Mouse (Mus musculus) megakaryocyte progenitor cell, adult 5-6 weeks (primary cell): ENCODE measurements around the gene Tmem62. TPM values are rescaled to one million over a fixed set of nuclear protein-coding genes. Genes with fewer than 3 reads are reported as not detected.
"Not testable (repeated sequence)": the region's sequence is repeated elsewhere in the genome, so short reads cannot be mapped to it uniquely, and the experiment has no call there.

Experiments used
- ATAC-seq: replicated peaks from 2 replicates; pipeline ENCODE4 v1.8.0; 2016; ENCODE audit warnings: mild to moderate bottlenecking, moderate TSS enrichment, inconsistent platforms; ENCODE audit not compliant: poor library complexity
- total RNA-seq, 2 experiments: library from RNA; stranded (forward) in 1 of 2; stranded (reverse) in 1 of 2; fragments of 157-497, 149-512 nt in 1 of 2; fragments of 200-1000 nt in 1 of 2; gene quantifications; 2 replicates each; pipeline versions ENCODE4 v1.2.3 to v1.2.4; 2015 to 2017

The Tmem62 gene
- total RNA-seq (2015) (4.2 and 4.3 TPM in 2 replicates), total RNA-seq (2017) (6.4 and 12.4 TPM in 2 replicates)

DNA sequence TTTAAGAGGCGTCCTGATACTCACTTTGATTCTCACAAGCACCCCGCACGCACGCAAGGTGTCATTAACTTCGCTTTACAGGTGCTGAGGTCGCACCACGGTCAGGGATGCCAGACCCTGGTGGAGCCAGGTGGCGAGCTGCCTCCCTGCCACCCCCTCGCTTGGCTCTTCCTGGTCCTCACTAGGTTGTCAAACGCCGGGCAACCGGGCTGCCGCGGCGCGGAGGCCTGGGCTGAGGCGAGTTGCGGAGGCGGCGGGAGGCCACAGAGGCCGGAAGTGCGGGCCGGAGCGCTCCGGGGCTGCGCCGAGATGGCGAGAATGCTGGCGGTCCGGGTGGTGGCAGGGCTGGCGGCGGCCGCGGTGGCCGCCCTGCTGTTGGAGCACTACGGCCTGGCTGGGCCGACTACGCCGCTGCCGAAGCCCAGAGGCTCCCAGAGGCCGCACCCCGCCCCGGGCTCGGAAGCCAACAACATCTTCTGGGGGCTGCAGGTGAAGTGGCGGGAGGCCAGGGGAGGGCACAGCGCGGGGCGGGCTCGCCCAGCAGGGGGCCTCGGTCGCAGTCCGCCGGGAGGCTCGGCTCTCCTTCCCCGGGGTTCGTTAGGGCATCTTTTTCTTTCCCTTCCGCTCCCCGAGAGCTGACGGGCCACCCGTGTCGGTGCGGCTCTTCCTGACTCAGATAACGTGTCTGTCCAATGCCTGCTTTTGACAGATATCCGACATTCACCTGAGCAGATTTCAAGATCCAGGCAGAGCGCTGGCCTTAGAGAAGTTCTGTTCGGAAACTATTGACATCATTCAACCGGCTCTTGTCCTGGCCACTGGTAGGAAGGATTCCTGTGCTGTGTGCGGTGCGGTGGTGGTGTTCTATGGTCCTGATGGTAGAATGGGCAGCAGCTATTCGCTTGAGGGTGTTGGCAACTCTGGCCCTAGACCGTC, at the start of gene Tmem62:
Gene Tmem62 (plus strand): TSS at position 28 of the 936 bp plus-strand sequence.
- ATAC-seq, result peak; percentile 72

DNA sequence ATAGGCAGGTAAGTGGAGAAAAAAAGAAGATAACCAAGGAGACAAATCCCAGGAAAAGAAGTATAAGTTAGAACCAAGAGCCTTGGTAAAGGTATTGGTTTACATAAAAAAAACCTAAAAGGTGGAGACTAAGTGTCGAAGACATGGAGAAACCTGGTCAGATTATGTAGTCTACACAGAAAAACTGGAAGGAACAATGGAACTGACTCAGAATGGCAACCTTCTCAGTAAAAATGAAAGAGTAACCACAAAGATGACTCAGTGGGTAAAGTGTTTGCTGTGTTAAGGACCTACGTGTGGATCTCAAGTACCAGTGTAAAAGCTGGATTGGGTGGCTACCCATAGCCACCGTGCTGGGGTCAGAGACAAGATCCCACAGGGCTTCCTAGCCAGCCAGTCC, 43.8 kb upstream of the Tmem62 start:
- no peak for ATAC-seq

DNA sequence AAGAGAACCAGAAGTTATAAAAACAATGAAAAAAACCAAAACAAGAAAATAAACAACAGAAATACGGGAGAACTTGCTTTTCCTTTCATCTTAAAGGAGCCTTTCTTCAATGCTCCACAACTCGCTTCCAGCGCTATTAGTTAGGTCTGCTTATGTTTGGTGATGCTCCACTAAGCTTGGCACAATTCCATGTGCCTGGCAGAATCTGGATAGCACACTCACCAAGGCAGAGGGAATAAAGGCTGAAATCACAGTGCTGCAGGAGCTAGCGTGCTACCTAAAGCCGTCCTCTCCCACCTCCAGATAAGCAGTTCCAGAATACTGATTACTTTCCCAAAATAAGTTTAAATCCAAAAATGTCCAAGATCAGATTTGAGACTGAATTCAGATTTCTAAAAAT, 25.6 kb upstream of the Tmem62 start:
- ATAC-seq, result no peak

DNA sequence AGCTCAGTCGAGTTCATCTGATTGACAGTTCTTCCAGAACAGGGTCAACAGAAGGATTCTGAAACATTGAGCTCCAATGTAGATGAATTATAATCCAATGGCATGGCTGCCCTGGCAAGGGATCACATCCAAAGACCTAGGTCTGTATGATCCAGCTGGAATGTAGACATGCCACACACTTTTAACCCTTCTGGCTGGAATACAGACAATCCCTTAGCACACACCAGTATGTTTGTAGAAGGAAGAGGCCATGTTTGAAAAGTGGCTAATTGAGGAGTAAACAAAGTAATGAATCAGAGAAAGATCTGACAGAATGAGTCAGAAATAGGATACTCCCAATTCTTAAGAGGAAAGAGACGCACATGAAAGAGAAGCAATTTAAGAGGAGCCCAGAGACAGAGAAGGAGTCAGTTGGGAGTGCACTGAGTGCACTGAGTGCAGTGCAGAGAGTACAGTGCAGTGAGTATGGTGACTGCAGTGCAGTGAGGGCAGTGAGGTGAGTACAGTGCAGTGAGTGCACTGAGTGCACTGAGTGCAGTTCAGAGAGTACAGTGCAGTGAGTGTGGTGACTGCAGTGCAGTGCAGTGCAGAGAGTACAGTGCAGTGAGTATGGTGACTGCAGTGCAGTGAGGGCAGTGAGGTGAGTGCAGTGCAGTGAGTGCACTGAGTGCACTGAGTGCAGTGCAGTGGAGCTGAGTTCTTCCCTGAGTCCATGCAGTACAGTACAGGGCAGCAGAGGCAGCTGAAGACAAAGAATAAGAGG, 24.5 kb upstream of the Tmem62 start:
- ATAC-seq, result peak; percentile 20; the same call in 1 of the 2 replicates

DNA sequence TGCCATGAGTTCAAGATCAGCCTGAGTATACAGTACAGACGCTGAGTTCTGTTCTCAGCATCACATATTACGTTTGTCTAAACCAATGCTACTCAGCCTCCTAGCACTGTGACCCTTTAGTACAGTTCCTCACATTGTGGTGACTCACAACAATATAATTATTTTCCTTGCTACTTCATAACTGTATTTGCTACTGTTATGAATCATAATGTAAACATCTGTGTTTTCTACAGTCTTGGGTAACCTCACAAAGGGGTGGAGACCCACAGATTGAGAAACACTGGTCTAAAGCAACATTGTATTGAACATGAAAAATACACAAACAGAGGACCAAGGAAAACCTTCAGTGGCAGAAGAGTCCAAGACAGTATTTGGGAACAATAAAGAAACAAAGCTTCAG, 17.5 kb upstream of the Tmem62 start:
- no peak for ATAC-seq

DNA sequence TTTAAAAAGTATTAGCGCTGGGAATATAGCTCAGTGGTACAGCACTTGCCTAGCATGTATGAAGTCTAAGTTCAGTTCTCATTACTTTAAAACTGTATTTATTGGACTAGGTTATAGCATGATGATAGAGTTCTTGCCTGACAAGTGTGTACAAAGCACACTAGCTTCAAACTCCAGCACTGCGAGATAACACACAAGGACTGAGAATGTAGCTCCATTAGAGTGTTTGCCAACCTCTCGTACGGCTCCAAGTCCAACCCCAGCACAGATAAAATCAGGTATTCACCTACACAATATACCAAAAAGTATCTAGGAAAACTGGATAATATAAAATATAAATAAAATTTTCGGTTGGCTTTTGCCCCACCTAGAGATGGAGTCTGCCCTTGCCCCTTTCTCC, 17.0 kb upstream of the Tmem62 start:
- no peak for ATAC-seq

DNA sequence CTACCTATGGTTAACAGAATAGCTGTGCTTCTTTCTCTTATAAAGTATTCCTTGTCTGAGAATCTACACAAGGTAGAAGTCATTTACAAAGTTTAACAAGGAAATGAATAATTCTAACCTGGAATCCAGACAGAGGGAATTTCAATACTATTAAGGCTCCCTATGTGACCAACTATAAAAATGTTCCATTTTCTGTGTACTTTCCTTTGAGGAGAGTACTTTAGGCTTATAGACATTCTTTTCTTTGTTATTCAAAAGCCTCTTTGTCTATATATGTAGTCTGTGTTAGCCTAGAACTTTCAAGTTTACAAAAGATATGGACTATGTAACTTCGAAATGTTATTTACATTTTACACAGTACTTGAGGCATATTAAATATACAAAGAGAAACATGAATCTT, 16.6 kb upstream of the Tmem62 start:
- no peak for ATAC-seq

DNA sequence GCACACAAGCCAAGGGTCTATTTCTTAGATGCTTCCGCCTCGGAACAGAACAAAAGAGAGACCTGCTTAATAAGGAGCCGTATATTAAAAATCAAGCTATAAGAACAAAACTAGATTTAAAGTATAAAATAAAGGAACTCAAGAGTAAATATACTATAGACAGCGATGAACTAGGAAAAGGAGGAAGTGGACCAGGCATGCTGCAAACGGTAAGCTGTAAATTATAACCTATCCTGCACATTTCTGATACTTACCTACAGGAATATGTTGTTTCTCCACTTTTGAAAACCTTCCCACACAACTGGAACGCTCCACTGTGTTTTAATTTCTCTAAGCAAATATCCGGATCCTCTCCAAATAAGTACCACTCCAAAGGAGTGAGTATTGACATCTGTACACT, 13.7 kb upstream of the Tmem62 start:
- no peak for ATAC-seq

DNA sequence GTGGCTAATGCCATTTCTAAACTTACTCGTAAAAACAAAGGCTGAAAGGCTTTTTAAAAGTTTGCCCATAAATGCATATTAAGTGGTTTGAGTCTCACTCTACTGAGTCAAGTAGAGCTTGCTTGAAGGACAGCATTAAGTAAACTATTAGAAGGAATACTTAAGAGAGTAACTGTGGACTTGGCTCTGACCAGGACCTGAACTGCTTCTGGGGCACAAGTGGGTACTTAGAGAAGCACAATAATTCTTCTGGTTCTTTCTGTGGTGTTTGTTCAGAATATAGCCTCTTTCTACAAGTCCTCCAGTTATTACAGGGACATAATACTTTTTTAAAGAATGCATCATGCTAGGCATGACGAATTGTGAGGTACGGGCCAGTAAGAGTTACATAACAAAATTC, 11.3 kb upstream of the Tmem62 start:
- no peak for ATAC-seq

DNA sequence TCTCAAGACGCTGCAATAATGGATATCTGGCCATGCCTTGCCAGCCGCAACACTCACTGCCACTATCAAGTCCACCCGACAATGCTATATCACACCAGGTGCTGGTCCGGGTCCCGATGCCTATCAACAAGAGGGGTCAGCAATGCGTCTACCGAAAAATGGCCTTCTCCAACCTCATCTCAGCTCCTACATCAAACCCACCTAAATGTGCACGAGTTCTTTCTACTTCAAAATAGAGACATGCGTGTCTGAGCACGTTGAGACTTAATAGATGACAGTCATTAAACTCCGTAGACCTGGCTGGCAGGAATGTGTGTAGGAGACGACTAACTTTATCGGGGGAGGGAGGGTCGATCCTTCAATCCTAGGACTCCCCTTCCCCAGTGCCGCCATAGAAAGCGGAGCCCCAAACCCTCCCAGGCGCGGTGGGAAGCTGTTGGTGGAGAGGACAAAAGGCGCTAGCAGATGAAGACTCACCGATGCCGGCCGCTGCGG, 6.7 kb upstream of the Tmem62 start:
- ATAC-seq, result 0 out of 2 replicates have a peak, but pooled peaks have one; percentile 19

DNA sequence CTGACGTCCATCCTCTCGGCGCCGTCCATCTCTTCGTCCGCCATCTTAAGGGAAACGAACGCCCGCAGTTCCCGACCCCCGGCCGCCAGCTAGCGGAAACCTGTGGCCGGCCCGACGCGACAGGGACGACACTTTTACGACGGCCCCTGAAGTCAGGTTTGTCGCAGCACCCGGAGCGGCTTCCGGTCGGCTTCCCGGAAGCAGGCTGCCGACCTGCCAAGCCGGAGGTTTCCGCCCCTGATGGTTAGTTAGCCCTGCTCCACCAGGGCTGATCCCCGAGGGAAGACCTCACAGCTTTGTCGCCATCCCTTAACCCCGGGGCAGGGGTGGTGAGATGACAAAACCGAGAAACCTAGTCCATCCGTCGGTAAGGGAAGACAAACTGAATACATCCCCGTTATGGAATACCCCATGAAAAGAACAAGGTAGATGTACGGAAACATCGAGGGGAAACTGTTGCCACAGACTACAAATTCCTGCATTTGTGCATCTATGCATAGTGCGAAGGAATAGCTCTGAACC, 6.2 kb upstream of the Tmem62 start, which contains the start of gene Ubr1:
Gene Ubr1 (minus strand): TSS at position 157 of the 522 bp plus-strand sequence.
- peak; percentile 97 for ATAC-seq

DNA sequence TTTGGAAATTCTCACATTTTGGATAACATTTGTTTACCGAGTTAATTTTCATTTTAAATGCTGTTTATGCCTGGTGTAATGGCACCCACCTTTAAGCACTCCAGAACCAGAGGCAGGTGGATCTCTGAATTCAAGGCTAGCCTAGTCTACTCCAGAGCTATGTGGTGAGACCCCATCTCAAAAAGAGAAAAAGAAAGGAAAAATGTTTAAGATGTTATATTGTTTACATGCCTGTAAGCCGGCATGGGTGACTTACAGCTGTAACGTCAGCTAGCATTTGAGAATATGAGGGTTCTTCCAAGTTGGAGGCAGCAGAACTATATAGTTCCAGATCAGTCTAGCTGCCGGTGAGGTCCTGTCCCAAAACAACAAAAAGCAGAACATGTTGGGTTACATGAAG, 5.1 kb upstream of the Tmem62 start:
- ATAC-seq, result no peak

DNA sequence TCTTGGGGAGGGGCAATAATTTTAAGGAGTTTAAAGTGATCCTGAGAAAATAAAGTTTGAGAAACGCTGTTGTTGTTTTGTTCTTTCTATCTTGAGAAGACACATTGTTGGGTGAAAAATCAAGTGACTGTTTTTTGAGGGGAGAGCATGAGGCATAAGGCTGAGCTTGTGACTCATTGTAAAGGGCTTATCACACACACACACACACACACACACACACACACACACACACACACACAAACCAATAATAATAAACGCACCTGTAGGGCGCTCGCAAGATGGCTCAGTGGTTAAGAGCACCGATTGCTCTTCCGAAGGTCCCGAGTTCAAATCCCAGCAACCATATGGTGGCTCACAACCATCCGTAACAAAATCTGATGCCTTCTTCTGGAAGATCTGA, 4.6 kb upstream of the Tmem62 start:
- not testable (repeated sequence) for ATAC-seq

DNA sequence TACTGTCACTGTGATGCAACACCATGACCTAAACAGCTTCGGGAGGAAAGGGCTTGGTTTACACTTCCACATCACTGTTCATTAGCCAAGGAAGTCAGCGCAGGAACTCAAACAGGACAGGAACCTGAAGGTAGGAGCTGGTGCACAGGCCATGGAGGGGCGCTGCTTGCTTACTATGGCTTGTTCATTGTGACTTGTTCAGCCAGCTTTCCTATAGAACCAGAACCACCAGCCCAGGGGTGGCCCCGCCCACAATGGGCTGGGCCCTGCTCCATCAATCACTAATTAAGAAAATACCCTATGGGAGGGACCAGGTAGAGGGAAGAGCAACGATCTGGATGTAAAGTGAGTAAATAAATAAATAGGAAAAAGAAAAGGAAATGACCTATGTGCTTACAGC, 3.9 kb upstream of the Tmem62 start:
- no peak for ATAC-seq

DNA sequence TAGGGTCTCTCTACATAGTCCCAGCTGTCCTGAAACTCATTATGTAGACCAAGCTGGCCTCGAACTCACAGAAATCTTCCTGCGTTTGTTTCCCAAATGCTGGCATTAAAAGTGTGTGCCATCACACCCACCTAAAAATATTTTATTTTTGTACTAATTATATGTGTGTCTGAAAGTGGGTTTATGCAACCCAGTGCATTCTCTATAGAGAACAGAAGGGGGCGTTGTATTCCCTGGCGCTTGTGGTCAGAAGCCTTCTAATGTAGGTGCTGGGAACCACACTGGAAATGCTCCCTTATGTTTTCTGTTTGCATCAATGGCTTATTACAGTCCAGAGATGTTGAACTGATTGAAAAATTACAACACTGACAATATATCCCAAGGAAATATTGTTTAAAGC, 509 bp upstream of the Tmem62 start:
- ATAC-seq, result peak; percentile 54; the same call in 1 of the 2 replicates

DNA sequence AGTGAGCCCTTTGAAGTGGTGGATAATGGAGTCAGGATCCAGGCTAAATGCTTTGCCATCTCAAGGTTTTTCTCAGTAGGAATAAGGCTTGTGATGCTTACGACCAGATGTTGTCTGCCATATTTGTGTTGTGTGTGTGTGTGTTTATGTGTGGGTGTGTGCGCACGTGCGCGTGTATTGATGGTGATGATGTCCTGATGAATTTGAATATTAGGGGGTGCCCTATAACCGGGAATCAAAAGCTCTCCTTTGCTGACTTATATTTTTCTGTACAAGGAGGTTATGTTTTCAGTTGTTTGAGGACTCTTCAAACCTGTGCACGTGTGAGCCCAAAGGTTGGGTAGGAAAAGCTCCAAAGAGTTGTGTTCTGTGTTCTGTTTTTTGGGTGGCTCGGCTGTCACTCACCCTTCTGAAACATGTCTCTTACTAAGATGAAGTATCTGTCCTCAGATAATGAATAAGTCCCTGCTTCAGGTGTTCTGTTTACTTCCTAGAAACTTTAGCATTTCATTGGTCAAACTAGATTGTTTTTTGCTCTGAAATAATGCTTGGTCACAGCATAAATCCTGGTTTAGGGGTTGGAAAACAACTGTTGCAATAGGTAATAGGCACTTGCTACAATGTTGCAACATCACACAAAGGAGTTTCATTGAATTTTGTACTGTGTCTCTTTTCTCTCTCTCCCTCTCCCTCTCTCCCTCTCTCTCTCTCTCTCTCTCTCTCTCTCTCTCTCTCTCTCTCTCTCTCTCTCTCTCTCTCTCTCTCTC, 1.3 kb downstream of the Tmem62 start:
- ATAC-seq, result 0 out of 2 replicates have a peak, but pooled peaks have one; percentile 9

DNA sequence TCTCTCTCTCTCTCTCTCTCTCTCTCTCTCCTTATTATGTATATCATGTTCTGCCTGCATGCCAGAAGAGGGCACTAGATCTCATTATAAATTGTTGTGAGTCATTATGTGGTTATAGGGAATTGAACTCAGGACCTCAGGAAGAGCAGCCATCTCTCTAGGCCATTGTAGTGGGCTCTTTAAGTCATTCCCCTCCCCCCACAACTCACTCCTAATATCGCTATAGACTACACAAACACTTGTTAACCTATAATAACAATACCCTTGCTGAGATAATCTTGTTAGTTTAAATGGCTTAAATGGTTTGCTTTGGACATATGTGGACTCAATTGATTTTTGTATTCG, 1.8 kb downstream of the Tmem62 start:
- ATAC-seq, result peak; percentile 35; the same call in 1 of the 2 replicates

DNA sequence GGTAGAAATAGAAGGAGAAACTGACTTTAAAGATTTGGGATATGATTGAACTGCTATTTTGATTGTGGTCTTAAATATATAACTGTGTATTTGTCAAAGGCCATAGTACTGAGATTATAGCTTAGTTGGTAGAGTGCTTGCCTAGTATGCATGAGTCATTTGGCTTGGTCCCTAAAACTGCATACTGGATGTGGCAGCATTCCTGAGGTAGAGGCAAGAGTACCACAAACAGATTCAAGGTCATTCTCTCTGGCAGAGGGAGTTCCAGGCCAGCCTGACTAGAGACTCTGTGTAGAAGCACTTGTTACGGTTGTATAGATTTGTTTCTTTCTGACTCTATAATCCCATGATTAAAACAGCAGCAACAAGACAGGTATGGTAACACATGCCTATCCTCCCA, 3.0 kb downstream of the Tmem62 start:
- ATAC-seq, result no peak

DNA sequence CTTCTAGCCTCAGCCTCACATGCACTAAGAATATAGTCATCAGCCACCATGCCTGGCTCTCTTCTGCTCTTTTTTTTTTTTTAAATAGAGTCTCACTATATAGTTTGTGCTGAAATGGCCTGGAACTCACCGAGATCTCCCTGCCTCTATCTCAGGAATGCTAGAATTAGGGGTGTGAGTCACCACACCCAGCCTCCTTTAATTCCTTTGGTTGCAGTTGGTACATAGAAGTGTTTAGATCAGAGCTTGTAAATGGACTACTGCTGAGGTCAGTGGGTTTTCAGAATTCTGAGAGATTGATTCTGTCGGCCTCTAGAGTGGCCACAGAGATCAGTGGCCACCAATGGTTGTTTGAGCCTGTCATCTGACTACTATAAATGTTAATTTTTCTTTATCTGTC, 4.0 kb downstream of the Tmem62 start:
- no peak for ATAC-seq

DNA sequence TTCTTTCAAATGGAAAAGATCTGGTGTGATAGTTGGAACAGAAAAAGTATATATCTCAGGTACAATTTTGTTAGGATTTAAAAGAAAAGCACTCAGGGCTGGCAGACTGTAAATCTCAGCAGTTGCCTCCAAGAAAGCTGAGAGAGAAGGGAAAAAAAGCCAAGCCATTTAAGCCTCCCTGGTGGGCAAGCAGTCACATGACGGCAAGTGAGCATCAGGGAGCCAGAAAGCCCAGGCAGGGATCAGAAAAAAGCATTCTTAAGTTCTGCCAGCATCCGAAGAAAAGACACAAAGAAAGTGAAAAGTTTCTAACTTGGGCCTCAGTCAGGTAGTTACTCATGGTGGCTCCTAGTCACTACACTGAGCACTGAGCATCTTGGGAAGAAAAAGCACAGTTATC, 6.8 kb downstream of the Tmem62 start:
- ATAC-seq, result no peak

DNA sequence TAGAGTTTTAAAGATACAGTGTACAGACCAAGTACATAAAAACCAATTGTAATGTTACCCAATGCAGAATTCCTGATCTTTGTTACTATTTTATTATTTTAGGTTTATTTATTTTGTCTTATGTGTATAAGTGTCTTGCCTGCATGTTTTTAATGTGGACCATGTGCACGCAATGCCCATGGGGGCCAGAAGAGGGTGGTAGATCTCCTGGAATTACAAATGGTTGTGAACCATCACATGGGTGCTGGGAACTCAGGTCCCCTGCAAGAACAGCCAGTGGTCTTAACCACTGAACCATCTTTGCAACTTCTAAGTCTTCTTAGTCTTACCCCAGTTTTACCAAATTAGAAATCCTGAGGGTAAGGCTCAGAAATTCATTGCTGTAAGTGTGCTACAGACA, 8.4 kb downstream of the Tmem62 start:
- 0 out of 2 replicates have a peak, but pooled peaks have one; percentile 58 for ATAC-seq
